Mouse (Mus musculus): ENCODE data around the gene Arl5a. TPM values are rescaled to one million over a fixed set of nuclear protein-coding genes. Genes with fewer than 3 reads are reported as not detected.

The Arl5a gene
- polyA plus RNA-seq, 1 experiment: 14.7 TPM

- H3K4me3 ChIP-seq (ENCODE audit: insufficient read depth, low read depth, low read length): no peak overlapping the region
- DNase-seq: no peak
- no peaks in the 10 kb centered on the region for H3K36me3 ChIP-seq (ENCODE audit: control insufficient read depth, insufficient read depth, low read length)
- no peaks in the 10 kb centered on the region for H3K4me1 ChIP-seq (ENCODE audit: control insufficient read depth, insufficient read depth, low read length)
- H3K27ac ChIP-seq (ENCODE audit: insufficient read depth, low read depth, low read length): no peak overlapping the region
- no peaks in the 10 kb centered on the region for H3K27me3 ChIP-seq (replicated peaks; ENCODE audit: control insufficient read depth, insufficient read depth, low read length)
- 80% methylated on average over 13 of the region's 13 CpGs for WGBS
- TF ChIP-seq POLR2A (IDR thresholded peaks at IDR 0.05; ENCODE audit: low read depth, low read length) (no peak), CTCF (conservative IDR thresholded peaks at IDR 0.05; ENCODE audit: insufficient read depth, insufficient read length, low read depth, low read length) (no peak)
Observed at GRCm38 (mm10) chr2:52367248-52367647, 57.5 kb downstream of the Arl5a start.

- no peaks in the 10 kb centered on the region for H3K36me3 ChIP-seq (ENCODE audit: control insufficient read depth, insufficient read depth, low read length)
- H3K4me3 ChIP-seq (ENCODE audit: insufficient read depth, low read depth, low read length): no peak overlapping the region
- H3K4me1 ChIP-seq (ENCODE audit: control insufficient read depth, insufficient read depth, low read length): no peaks in the 10 kb centered on the region
- WGBS: 80% methylated on average over 9 of the region's 9 CpGs
- TF ChIP-seq CTCF (conservative IDR thresholded peaks at IDR 0.05; ENCODE audit: insufficient read depth, insufficient read length, low read depth, low read length): no peak
- TF ChIP-seq POLR2A (IDR thresholded peaks at IDR 0.05; ENCODE audit: low read depth, low read length): no peak
- H3K27me3 ChIP-seq (replicated peaks; ENCODE audit: control insufficient read depth, insufficient read depth, low read length): no peaks in the 10 kb centered on the region
- DNase-seq: no peak
- H3K27ac ChIP-seq (ENCODE audit: insufficient read depth, low read depth, low read length): no peak overlapping the region
Observed at GRCm38 (mm10) chr2:52361086-52361485, 63.6 kb downstream of the Arl5a start.

- Histone ChIP-seq H3K4me3 (ENCODE audit: insufficient read depth, low read depth, low read length) (no peak overlapping the region), H3K36me3 (ENCODE audit: control insufficient read depth, insufficient read depth, low read length) (no peaks in the 10 kb centered on the region), H3K27ac (ENCODE audit: insufficient read depth, low read depth, low read length) (no peak overlapping the region), H3K4me1 (ENCODE audit: control insufficient read depth, insufficient read depth, low read length) (no peaks in the 10 kb centered on the region), H3K27me3 (replicated peaks; ENCODE audit: control insufficient read depth, insufficient read depth, low read length) (no peaks in the 10 kb centered on the region)
- TF ChIP-seq POLR2A (IDR thresholded peaks at IDR 0.05; ENCODE audit: low read depth, low read length) (no peak), CTCF (conservative IDR thresholded peaks at IDR 0.05; ENCODE audit: insufficient read depth, insufficient read length, low read depth, low read length) (no peak)
- WGBS: 89% methylated on average over 1 of the region's 1 CpGs
- DNase-seq: no peak
Observed at GRCm38 (mm10) chr2:52359722-52360121, 65.0 kb downstream of the Arl5a start.

GRCm38 (mm10) chr2:52358156-52358555 is 66.5 kb downstream of the Arl5a start:
- H3K27ac ChIP-seq (ENCODE audit: insufficient read depth, low read depth, low read length): no peak overlapping the region
- H3K36me3 ChIP-seq (ENCODE audit: control insufficient read depth, insufficient read depth, low read length): no peaks in the 10 kb centered on the region
- 78% methylated on average over 5 of the region's 5 CpGs for WGBS
- H3K4me3 ChIP-seq (ENCODE audit: insufficient read depth, low read depth, low read length): no peak overlapping the region
- DNase-seq: no peak
- TF ChIP-seq POLR2A (IDR thresholded peaks at IDR 0.05; ENCODE audit: low read depth, low read length): no peak
- no peak for TF ChIP-seq CTCF (conservative IDR thresholded peaks at IDR 0.05; ENCODE audit: insufficient read depth, insufficient read length, low read depth, low read length)
- H3K27me3 ChIP-seq (replicated peaks; ENCODE audit: control insufficient read depth, insufficient read depth, low read length): no peaks in the 10 kb centered on the region
- H3K4me1 ChIP-seq (ENCODE audit: control insufficient read depth, insufficient read depth, low read length): no peaks in the 10 kb centered on the region

- no peak overlapping the region for H3K4me3 ChIP-seq (ENCODE audit: insufficient read depth, low read depth, low read length)
- H3K36me3 ChIP-seq (ENCODE audit: control insufficient read depth, insufficient read depth, low read length): no peaks in the 10 kb centered on the region
- H3K27me3 ChIP-seq (replicated peaks; ENCODE audit: control insufficient read depth, insufficient read depth, low read length): no peaks in the 10 kb centered on the region
- H3K27ac ChIP-seq (ENCODE audit: insufficient read depth, low read depth, low read length): no peak overlapping the region
- no peak for DNase-seq
- 92% methylated on average over 1 of the region's 1 CpGs for WGBS
- no peaks in the 10 kb centered on the region for H3K4me1 ChIP-seq (ENCODE audit: control insufficient read depth, insufficient read depth, low read length)
- TF ChIP-seq POLR2A (IDR thresholded peaks at IDR 0.05; ENCODE audit: low read depth, low read length) (no peak), CTCF (conservative IDR thresholded peaks at IDR 0.05; ENCODE audit: insufficient read depth, insufficient read length, low read depth, low read length) (no peak)
Observed at GRCm38 (mm10) chr2:52351029-52351428, 73.7 kb downstream of the Arl5a start.

Other genes with a start within 250 kb of the Arl5a start
- 0.12 and 5.9 TPM in 2 replicates for gene Neb, start 46.4 kb downstream of the Arl5a start, polyA plus RNA-seq (2012; rRNA removed)